Mouse (Mus musculus) left cerebral cortex, postnatal 4 days (tissue): ENCODE data around the gene Fgf22. TPM values are rescaled to one million over a fixed set of nuclear protein-coding genes. Genes with fewer than 3 reads are reported as not detected.

Source experiments
- DNase-seq: peaks from one replicate; pipeline ENCODE4 v3.0.0-alpha.2; 2022
- intact Hi-C: fragments of 180-260 bp; cut with DNase I; formaldehyde crosslinking; loops from one replicate; pipeline ENCODE4 v1.15.1; 2025
- total RNA-seq, 2 experiments: library from RNA; stranded (reverse); gene quantifications; 2 replicates each; pipeline ENCODE4 v1.2.3; 2021

Gene Fgf22
- 1 to 10 TPM; 1.3 to 1.7 TPM for total RNA-seq

GRCm38 (mm10) chr10:79754856-79755516, at the start of gene Fgf22:
Gene Fgf22 (plus strand): TSS chr10:79755076.
- DNase-seq = peak; percentile 59
- intact Hi-C loops = no loop called here

- intact Hi-C loops = loop anchor here (2.0 kb wide), 1 partner anchor 13 kb away; no protein-coding TSS in a partner anchor
- DNase-seq = no peak
Measured at GRCm38 (mm10) chr10:79705951-79706350, 48.9 kb upstream of the Fgf22 start.

GRCm38 (mm10) chr10:79706406-79707094, 48.3 kb upstream of the Fgf22 start:
- intact Hi-C loops = no loop called here
- no peak for DNase-seq

GRCm38 (mm10) chr10:79707162-79707561, 47.7 kb upstream of the Fgf22 start:
- no peak for DNase-seq
- intact Hi-C loops = no loop called here

- intact Hi-C loops = no loop called here
- no peak for DNase-seq
Measured at GRCm38 (mm10) chr10:79707759-79708158, 47.1 kb upstream of the Fgf22 start.

- no peak for DNase-seq
Measured at GRCm38 (mm10) chr10:79708668-79709067, 46.2 kb upstream of the Fgf22 start.

GRCm38 (mm10) chr10:79709307-79709706, 45.6 kb upstream of the Fgf22 start:
- DNase-seq = no peak
- intact Hi-C loops = no loop called here

More at GRCm38 (mm10) chr10:79708668-79709067, 46.2 kb upstream of the Fgf22 start:
- intact Hi-C loops = no loop called here

- DNase-seq = no peak
- intact Hi-C loops = no loop called here
Measured at GRCm38 (mm10) chr10:79712029-79712428, 42.8 kb upstream of the Fgf22 start.

GRCm38 (mm10) chr10:79712499-79713126, 42.3 kb upstream of the Fgf22 start:
- peak; percentile 87 for DNase-seq
- intact Hi-C loops = no loop called here

- DNase-seq = no peak
- intact Hi-C loops = no loop called here
Measured at GRCm38 (mm10) chr10:79713163-79713562, 41.7 kb upstream of the Fgf22 start.

GRCm38 (mm10) chr10:79714996-79715395, 39.9 kb upstream of the Fgf22 start:
- peak; percentile 87 for DNase-seq
- intact Hi-C loops = no loop called here

GRCm38 (mm10) chr10:79716254-79716987, 38.5 kb upstream of the Fgf22 start, which contains the start of gene Hcn2:
Gene Hcn2 (plus strand): TSS chr10:79716634.
- DNase-seq = no peak
- intact Hi-C loops = no loop called here

GRCm38 (mm10) chr10:79716988-79717355, 37.9 kb upstream of the Fgf22 start:
- intact Hi-C loops = no loop called here
- DNase-seq = no peak

GRCm38 (mm10) chr10:79717640-79718357, 37.1 kb upstream of the Fgf22 start:
- peak; percentile 55 for DNase-seq
- intact Hi-C loops = loop anchor here (2.0 kb wide), 1 partner anchor 13 kb away; the partner anchor contains the start of gene Bsg

- no peak for DNase-seq
- intact Hi-C loops = no loop called here
Measured at GRCm38 (mm10) chr10:79721089-79721488, 33.8 kb upstream of the Fgf22 start.

- intact Hi-C loops = no loop called here
- peak; percentile 67 for DNase-seq
Measured at GRCm38 (mm10) chr10:79723047-79723446, 31.8 kb upstream of the Fgf22 start.

GRCm38 (mm10) chr10:79723692-79724091, 31.2 kb upstream of the Fgf22 start:
- DNase-seq = no peak
- intact Hi-C loops = no loop called here

- intact Hi-C loops = no loop called here
- no peak for DNase-seq
Measured at GRCm38 (mm10) chr10:79726090-79726489, 28.8 kb upstream of the Fgf22 start.

GRCm38 (mm10) chr10:79728323-79729249, 26.3 kb upstream of the Fgf22 start:
- DNase-seq = no peak
- intact Hi-C loops = no loop called here
